Mouse (Mus musculus) midbrain, embryonic 15.5 days (tissue): ENCODE measurements around the gene Ammecr1. TPM values are rescaled to one million over a fixed set of nuclear protein-coding genes. Genes with fewer than 3 reads are reported as not detected.
A peak's percentile ranks its signal among the peaks of the same experiment; 100 is the strongest.

Experiments used
- ATAC-seq: fragments of 200-750 bp; cut with Nextera tagmentation; replicated peaks from 2 replicates; pipeline ENCODE4 v1.8.0; 2017; ENCODE audit warnings: moderate TSS enrichment
- H3K27ac ChIP-seq: fragments of 300-500 bp; sonication (generic); 2 replicates; pipeline ENCODE4 v1.5.1; 2015; ENCODE audit warnings: mild to moderate bottlenecking, inconsistent platforms
- H3K27me3 ChIP-seq: fragments of 300-500 bp; sonication (generic); replicated peaks from 2 replicates; pipeline ENCODE4 v1.6.1; 2015; ENCODE audit warnings: inconsistent platforms
- H3K36me3 ChIP-seq: fragments of 300-500 bp; sonication (generic); replicated peaks from 2 replicates; pipeline ENCODE4 v1.6.1; 2015; ENCODE audit warnings: inconsistent platforms
- H3K4me1 ChIP-seq: fragments of 300-500 bp; sonication (generic); 2 replicates; pipeline ENCODE4 v1.6.1; 2015; ENCODE audit warnings: inconsistent platforms
- H3K4me2 ChIP-seq: fragments of 300-500 bp; sonication (generic); 2 replicates; pipeline ENCODE4 v1.6.1; 2015; ENCODE audit warnings: inconsistent platforms, mild to moderate bottlenecking, moderate library complexity
- H3K4me3 ChIP-seq: fragments of 300-500 bp; sonication (generic); 2 replicates; pipeline ENCODE4 v1.5.1; 2015; ENCODE audit warnings: mild to moderate bottlenecking, inconsistent platforms
- H3K9ac ChIP-seq: fragments of 300-500 bp; sonication (generic); 2 replicates; pipeline ENCODE4 v1.6.1; 2015; ENCODE audit warnings: mild to moderate bottlenecking, inconsistent platforms
- H3K9me3 ChIP-seq: fragments of 300-500 bp; sonication (generic); 2 replicates; pipeline ENCODE4 v1.6.1; 2016; ENCODE audit warnings: inconsistent platforms
- WGBS: fragments of 180-500 bp; shearing (Covaris S2); methylation state at CpG from one replicate; pipeline ENCODE4 v1.1.7; 2015; ENCODE audit warnings: mixed read lengths; 5-methylcytosine and 5-hydroxymethylcytosine counted together
- microRNA-seq: library from miRNA; unstranded; fragments of <30 nt; microRNA quantifications from one replicate; pipeline ENCODE4, GENCODE M21; 2016
- polyA plus RNA-seq: library from polyadenylated mRNA; unstranded; fragments of >200 nt; fragmentation: Nextera tagmentation; extraction: Ambion mirVana; gene quantifications from 2 replicates; pipeline ENCODE4 v1.2.1, GENCODE M21; 2015

Gene Ammecr1
- polyA plus RNA-seq, 1 experiment from 2014 or later, result 4.1 TPM

DNA sequence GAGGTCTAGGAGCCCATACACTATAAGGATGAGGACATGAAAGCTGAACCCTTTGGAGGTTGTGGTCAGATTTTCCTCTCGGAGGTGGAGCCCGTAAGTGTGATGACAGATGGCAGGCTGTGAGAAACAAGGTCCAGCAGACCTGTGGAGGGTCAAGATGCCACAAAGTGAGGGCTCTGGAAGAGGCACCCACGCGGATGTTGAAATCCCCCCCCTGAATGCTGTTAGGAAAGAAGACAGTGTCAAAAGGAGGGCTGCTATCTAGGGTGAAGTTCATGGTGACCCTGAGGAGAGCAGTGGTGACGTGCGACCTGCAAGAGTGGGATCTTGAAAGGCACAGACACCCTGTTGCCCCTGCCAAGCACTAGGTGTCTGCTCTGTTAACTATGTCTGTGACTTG is 145.3 kb downstream of the Ammecr1 start:
- Histone ChIP-seq H3K4me1 (no peaks in the 10 kb centered on the region), H3K27me3 (no peaks in the 10 kb centered on the region), H3K27ac (no peak overlapping the region), H3K36me3 (no peaks in the 10 kb centered on the region), H3K4me3 (no peak overlapping the region), H3K4me2 (no peak overlapping the region), H3K9ac (no peak overlapping the region), H3K9me3 (no peaks in the 10 kb centered on the region)
- 0 out of 2 replicates have a peak, but pooled peaks have one; percentile 13 for ATAC-seq
- WGBS, result 90% methylated on average over 6 of the region's 6 CpGs

DNA sequence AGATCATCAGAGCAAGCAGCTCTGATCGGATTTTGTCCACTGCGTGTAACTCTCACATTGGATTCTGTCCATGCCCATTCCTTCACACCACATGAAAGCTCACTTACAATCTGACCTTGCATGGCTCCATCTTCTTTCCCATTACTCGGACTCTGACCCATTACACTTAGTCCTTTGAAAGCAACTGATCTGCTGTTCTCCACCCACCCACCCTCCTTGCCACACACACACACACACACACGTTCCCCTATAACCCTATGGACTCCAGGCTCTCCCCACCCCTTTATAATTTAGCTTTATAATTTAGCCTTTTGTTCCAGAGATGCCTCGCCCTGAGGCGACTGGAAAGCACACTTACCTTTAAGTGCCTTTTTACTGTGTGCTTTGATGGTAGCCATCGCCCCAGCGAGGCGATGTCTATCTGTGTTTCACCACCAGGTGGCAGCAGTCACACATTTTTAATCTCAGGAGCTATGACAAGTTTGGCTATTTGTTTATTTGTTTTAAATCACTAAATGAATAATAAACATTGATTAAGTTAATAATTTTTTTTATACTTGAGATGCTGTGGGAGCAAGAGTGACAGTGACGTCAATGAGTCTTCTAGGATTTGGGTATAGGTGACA is 148.4 kb downstream of the Ammecr1 start:
- Histone ChIP-seq H3K27ac (no peak overlapping the region), H3K27me3 (no peaks in the 10 kb centered on the region), H3K4me1 (no peaks in the 10 kb centered on the region), H3K4me2 (no peak overlapping the region), H3K36me3 (no peaks in the 10 kb centered on the region), H3K9ac (no peak overlapping the region), H3K4me3 (no peak overlapping the region), H3K9me3 (no peaks in the 10 kb centered on the region)
- whole genome bisulfite sequencing, result 45% methylated on average over 10 of the region's 10 CpGs
- peak; percentile 44; the same call in 1 of the 2 replicates for ATAC-seq

DNA sequence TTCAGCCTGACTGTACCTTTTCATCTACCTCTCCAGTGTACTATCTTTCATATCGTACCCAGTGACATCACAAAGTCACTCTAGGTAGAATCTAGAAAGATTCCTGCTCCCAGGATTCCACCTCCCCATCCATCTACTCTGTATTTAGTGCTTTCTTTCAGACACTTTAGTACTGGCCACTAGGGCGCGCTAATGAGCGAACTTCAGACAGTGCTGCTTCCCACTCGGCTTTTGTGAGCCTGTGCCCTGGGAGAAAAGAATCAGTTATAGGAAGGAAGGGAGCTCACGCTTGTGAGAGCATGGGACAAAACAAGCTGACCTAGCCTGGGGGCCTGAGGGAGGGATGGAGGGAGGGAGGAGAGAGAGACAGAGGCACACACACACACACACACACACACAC is 153.4 kb downstream of the Ammecr1 start:
- Histone ChIP-seq H3K9me3 (no peaks in the 10 kb centered on the region), H3K27me3 (no peaks in the 10 kb centered on the region), H3K4me3 (no peak overlapping the region), H3K4me2 (no peak overlapping the region), H3K36me3 (no peaks in the 10 kb centered on the region), H3K9ac (no peak overlapping the region), H3K4me1 (no peaks in the 10 kb centered on the region), H3K27ac (no peak overlapping the region)
- WGBS, result 19% methylated on average over 6 of the region's 6 CpGs
- ATAC-seq, result no peak

DNA sequence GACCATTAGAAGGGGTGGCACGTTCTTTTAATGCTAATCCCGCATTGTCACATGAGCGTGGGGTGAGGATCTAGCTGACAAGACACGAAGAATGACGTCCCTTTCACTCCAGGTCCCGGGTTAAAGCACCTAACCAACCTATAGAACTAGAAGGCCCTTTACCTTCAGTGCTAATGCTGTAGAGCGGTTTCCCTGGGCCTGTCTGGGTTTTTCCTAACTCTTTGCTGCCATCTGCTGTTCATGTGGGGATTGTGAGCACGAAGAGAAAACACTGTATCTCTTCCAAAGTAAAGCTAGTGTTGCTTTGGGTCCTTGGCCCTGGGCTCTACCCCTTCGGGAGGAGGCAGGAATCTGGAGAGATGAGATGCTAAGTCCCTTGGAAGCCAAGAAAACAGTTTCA is 158.1 kb downstream of the Ammecr1 start:
- WGBS, result 45% methylated on average over 9 of the region's 9 CpGs
- no peaks in the 10 kb centered on the region for H3K36me3 ChIP-seq
- no peak overlapping the region for H3K4me3 ChIP-seq
- H3K4me2 ChIP-seq, result no peak overlapping the region
- no peaks in the 10 kb centered on the region for H3K27me3 ChIP-seq
- H3K9ac ChIP-seq, result no peak overlapping the region
- H3K27ac ChIP-seq, result no peak overlapping the region
- no peaks in the 10 kb centered on the region for H3K9me3 ChIP-seq
- peak; percentile 53 for ATAC-seq
- H3K4me1 ChIP-seq, result no peaks in the 10 kb centered on the region

DNA sequence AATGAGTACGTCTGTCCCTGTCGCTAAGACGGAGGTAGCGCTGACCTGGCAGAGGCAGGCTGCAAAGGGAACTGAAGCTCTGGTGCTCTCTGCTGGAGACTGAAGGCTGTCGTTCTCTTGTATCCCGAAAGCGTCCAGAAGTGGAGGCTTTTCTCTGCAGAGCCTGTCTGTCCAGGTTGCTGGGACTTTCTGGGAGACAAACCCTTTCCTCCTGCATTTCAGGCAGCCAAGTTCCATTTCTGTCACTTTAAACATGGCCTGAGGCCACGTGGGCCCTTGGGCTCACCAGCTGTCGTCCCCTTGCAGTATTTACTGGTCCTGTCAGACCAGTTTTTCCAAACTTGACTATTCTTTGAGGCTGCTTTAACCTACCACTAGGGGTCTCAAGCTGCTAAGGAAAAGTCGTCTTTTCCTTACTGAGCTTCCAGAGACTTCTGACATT is 159.9 kb downstream of the Ammecr1 start:
- no peak overlapping the region for H3K27ac ChIP-seq
- H3K4me3 ChIP-seq, result no peak overlapping the region
- no peaks in the 10 kb centered on the region for H3K36me3 ChIP-seq
- H3K4me1 ChIP-seq, result no peaks in the 10 kb centered on the region
- H3K9ac ChIP-seq, result no peak overlapping the region
- H3K27me3 ChIP-seq, result no peaks in the 10 kb centered on the region
- WGBS, result 42% methylated on average over 10 of the region's 10 CpGs
- H3K9me3 ChIP-seq, result no peaks in the 10 kb centered on the region
- peak; percentile 55 for ATAC-seq
- H3K4me2 ChIP-seq, result no peak overlapping the region

DNA sequence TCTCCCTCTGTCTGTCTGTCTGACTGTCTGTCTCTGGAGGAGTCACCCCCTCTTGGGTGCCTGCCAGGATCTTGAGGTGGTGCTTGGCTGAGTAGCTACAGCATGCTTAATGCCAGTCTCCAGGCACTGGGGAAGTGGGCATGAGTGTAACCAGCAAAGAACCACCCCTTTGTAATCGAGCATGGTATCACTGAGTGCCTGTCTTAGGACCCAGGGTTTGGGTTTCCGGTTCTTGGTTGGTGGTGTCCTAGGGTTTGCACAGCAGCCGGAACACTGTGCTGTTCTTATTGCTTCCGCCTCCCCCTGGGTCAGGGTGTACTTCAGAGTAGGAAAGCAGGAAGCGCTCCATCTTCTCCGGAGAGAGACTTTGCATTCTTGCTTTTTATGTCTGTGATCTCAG is 160.4 kb downstream of the Ammecr1 start:
- H3K27me3 ChIP-seq, result no peaks in the 10 kb centered on the region

DNA sequence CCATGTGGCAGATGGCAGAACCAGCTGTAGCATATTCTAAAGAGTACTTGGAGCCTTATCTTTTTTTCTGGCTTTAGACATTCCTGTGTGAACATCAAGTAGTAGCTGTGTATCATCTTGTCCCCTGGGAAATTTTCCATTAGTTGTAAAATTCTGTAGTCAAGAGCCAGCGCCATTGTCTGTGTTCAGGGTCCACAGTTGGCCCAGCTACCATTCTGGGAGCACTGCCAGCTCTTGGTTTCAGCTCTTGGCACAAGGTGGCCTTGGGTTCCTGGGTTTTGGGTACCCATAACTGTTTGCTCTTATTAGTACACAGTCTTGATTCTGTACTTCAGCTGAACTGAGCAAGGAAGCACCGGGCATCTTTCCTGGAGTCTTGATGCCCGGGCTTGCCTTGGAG is 161.9 kb downstream of the Ammecr1 start:
- Histone ChIP-seq H3K9ac (no peak overlapping the region), H3K9me3 (no peaks in the 10 kb centered on the region), H3K36me3 (no peaks in the 10 kb centered on the region), H3K27ac (no peak overlapping the region), H3K4me2 (no peak overlapping the region), H3K4me3 (no peak overlapping the region), H3K4me1 (no peaks in the 10 kb centered on the region), H3K27me3 (no peaks in the 10 kb centered on the region)
- no peak for ATAC-seq
- 87% methylated on average over 3 of the region's 3 CpGs for WGBS

More for the DNA sequence above, 160.4 kb downstream of the Ammecr1 start:
- 85% methylated on average over 6 of the region's 6 CpGs for WGBS
- H3K4me2 ChIP-seq, result no peak overlapping the region
- no peak overlapping the region for H3K9ac ChIP-seq
- no peak overlapping the region for H3K4me3 ChIP-seq
- no peaks in the 10 kb centered on the region for H3K9me3 ChIP-seq
- no peak overlapping the region for H3K27ac ChIP-seq
- ATAC-seq, result no peak
- no peaks in the 10 kb centered on the region for H3K4me1 ChIP-seq
- no peaks in the 10 kb centered on the region for H3K36me3 ChIP-seq

Small RNA genes lying within 50 kb of the gene (microRNA-seq; reads per million reads assigned to microRNA genes)
- gene Gm44351, result not detected

Other genes with a start within 250 kb of the Ammecr1 start
- gene Rtl9, start 132.9 kb upstream of the Ammecr1 start, polyA plus RNA-seq, result 0.59 and 0.72 TPM in 2 replicates